Mouse (Mus musculus): ENCODE measurements around the gene Atp5l.

DNA sequence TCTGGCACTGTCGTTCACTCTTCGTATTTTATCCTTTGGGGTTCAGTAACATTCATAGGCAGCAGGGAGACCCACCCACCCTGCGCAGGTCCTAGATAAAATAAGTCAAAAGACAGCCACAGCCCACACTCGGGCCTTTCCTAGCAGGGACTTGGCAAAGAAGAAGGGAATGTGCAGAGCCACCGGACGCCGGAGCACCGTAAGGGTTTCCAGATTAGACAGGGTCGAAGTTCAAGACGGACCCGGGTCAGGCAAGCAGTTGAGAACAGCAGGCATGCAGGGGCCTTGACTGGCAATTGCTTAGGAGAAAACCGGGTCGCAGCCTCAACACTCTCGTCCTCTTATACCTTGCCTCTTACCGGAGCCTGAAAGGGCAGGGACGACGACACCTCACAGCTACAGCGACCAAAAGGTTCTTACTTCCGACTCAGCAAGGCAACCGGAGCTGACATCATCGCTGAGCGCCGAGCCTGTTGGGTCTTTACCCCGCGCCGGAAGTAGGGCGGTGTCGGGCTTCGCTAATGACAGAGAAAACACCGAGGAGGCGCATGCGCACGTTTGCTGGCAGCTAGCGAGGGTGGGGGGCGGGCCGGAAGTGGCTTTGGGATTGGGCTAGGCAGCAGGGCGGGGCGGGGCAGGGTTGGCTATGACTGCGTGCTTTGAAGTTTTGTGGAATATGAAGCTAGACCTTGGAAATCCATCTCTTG lies 44.7 kb upstream of the Atp5l start, which contains the start of gene Ube4a:
- TF ChIP-seq POLR2A (IDR thresholded peaks at IDR 0.05; ENCODE audit: insufficient read depth, low read depth, low read length) (peak; percentile 93), EP300 (IDR thresholded peaks at IDR 0.05; ENCODE audit: insufficient read depth, low read depth, low read length) (peak; percentile 90), CTCF (IDR thresholded peaks at IDR 0.05) (no peak)

All from heart, adult 2 months (tissue).